Mouse (Mus musculus) neural tube, embryonic 14.5 days (tissue): ENCODE results near the gene Gif. TPM values are rescaled to one million over a fixed set of nuclear protein-coding genes. Genes with fewer than 3 reads are reported as not detected.

ENCODE experiments used
- ATAC-seq: fragments of 200-750 bp; cut with Nextera tagmentation; 2 replicates; pipeline ENCODE4 v1.8.0; 2017; ENCODE audit warnings: low read depth, mild to moderate bottlenecking, moderate TSS enrichment, moderate library complexity
- H3K27ac ChIP-seq: fragments of 300-500 bp; sonication (generic); 2 replicates; pipeline ENCODE4 v1.5.1; 2014; ENCODE audit warnings: low read depth, mild to moderate bottlenecking, control low read depth, low read length, moderate library complexity, mixed read lengths
- H3K27me3 ChIP-seq: fragments of 300-500 bp; sonication (generic); 2 replicates; pipeline ENCODE4 v1.6.1; 2014; ENCODE audit warnings: low read length; ENCODE audit not compliant: control insufficient read depth, insufficient read depth
- H3K36me3 ChIP-seq: fragments of 300-500 bp; sonication (generic); 2 replicates; pipeline ENCODE4 v1.6.1; 2014; ENCODE audit warnings: low read length, mixed read lengths; ENCODE audit not compliant: control insufficient read depth, insufficient read depth
- H3K4me1 ChIP-seq: fragments of 300-500 bp; sonication (generic); 2 replicates; pipeline ENCODE4 v1.6.1; 2014; ENCODE audit warnings: low read length; ENCODE audit not compliant: control insufficient read depth, insufficient read depth
- H3K4me2 ChIP-seq: fragments of 300-500 bp; sonication (generic); 2 replicates; pipeline ENCODE4 v1.6.1; 2014; ENCODE audit warnings: mild to moderate bottlenecking, low read depth, low read length, control low read depth
- H3K4me3 ChIP-seq: fragments of 300-500 bp; sonication (generic); 2 replicates; pipeline ENCODE4 v1.5.1; 2014; ENCODE audit warnings: low read depth, low read length, control low read depth, mixed read lengths
- H3K9ac ChIP-seq: fragments of 300-500 bp; sonication (generic); replicated peaks from 2 replicates; pipeline ENCODE4 v1.6.1; 2014; ENCODE audit warnings: low read depth, mild to moderate bottlenecking, control low read depth, low read length, mixed read lengths
- H3K9me3 ChIP-seq: fragments of 300-500 bp; sonication (generic); 2 replicates; pipeline ENCODE4 v1.6.1; 2016; ENCODE audit warnings: low read length; ENCODE audit not compliant: control insufficient read depth
- WGBS: fragments of 180-500 bp; shearing (Covaris S2); extraction: QIAGEN DNeasy Blood & Tissue Kit; methylation state at CpG from one replicate; pipeline ENCODE4 v1.1.7; 2014; 5-methylcytosine and 5-hydroxymethylcytosine counted together
- polyA plus RNA-seq: library from polyadenylated mRNA; unstranded; fragments of >200 nt; fragmentation: Nextera tagmentation; extraction: Ambion mirVana; gene quantifications from 2 replicates; pipeline ENCODE4 v1.2.1, GENCODE M21; 2014

Gif gene
- polyA plus RNA-seq, 1 experiment from 2014 or later = not detected

DNA sequence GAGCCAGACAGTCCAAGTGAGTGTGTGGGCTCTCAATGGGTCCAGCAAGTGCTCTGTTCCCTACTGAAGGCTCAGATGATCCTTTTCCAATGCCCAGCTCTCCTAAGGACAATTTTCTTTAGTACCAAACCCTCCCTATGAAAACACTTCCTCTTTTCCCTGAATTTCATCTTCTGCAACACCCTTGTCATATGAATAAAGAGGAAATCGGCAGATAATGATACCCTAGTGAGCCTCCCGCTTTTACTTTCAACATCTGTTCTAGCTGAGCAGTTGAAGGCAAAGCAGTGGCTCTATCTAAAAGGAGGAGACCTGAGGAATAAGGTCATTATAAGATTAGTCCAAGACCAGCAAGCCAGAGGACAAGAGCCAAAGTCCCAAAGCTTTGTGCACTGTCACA lies 61.1 kb downstream of the Gif start:
- Histone ChIP-seq H3K9me3 (no peaks in the 10 kb centered on the region), H3K4me1 (no peaks in the 10 kb centered on the region), H3K36me3 (no peaks in the 10 kb centered on the region), H3K27me3 (no peaks in the 10 kb centered on the region), H3K9ac (no peak overlapping the region), H3K27ac (no peak overlapping the region), H3K4me3 (no peak overlapping the region), H3K4me2 (no peak overlapping the region)
- 96% methylated on average over 2 of the region's 2 CpGs for WGBS
- no peak for ATAC-seq

DNA sequence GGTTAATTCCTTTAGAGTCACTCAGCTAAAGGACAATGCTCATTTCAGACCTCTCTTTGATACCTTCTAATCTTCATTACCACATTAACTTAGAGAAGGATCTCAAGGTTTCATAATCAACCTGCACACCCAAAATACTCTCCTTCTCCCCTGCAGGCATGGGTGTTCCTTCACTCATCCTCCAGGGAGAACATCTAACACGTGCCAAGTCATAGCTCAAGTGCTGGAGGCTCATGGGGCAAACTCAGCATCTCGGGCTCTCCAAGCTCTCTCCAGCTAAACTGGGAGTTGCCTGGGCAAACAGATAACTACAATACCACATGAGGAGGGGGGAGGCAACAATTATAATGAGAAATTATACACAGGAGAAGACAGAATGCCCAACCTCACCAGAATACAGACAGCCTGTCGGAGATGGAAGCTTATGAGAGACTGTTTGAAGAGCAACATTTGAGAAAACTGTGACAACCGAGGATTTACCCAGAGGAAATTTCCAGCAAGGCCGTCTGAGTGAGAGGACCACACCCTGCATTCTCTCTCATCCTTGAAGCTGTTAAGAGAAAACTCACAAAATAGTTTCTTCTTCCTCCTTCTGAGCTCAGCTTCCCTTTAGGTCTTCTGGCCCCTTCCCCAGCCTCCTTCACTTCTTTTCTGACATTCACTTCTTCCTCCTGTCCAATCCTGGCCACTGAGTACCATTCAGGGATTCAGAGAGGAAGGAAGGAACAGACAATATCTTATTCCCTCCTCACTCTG lies 62.8 kb downstream of the Gif start:
- no peaks in the 10 kb centered on the region for H3K36me3 ChIP-seq
- ATAC-seq = no peak
- no peak overlapping the region for H3K27ac ChIP-seq
- no peaks in the 10 kb centered on the region for H3K27me3 ChIP-seq
- H3K9me3 ChIP-seq = no peaks in the 10 kb centered on the region
- H3K4me2 ChIP-seq = no peak overlapping the region
- WGBS = 84% methylated on average over 5 of the region's 5 CpGs
- H3K4me1 ChIP-seq = no peaks in the 10 kb centered on the region
- no peak overlapping the region for H3K9ac ChIP-seq
- H3K4me3 ChIP-seq = no peak overlapping the region

GRCm38 (mm10) chr19:11810856-11811255 lies 63.5 kb downstream of the Gif start:
- WGBS = 86% methylated on average over 1 of the region's 1 CpGs
- no peak for ATAC-seq
- Histone ChIP-seq H3K36me3 (no peaks in the 10 kb centered on the region), H3K9me3 (no peaks in the 10 kb centered on the region), H3K4me3 (no peak overlapping the region), H3K4me1 (no peaks in the 10 kb centered on the region), H3K27ac (no peak overlapping the region), H3K4me2 (no peak overlapping the region), H3K9ac (no peak overlapping the region), H3K27me3 (no peaks in the 10 kb centered on the region)

DNA sequence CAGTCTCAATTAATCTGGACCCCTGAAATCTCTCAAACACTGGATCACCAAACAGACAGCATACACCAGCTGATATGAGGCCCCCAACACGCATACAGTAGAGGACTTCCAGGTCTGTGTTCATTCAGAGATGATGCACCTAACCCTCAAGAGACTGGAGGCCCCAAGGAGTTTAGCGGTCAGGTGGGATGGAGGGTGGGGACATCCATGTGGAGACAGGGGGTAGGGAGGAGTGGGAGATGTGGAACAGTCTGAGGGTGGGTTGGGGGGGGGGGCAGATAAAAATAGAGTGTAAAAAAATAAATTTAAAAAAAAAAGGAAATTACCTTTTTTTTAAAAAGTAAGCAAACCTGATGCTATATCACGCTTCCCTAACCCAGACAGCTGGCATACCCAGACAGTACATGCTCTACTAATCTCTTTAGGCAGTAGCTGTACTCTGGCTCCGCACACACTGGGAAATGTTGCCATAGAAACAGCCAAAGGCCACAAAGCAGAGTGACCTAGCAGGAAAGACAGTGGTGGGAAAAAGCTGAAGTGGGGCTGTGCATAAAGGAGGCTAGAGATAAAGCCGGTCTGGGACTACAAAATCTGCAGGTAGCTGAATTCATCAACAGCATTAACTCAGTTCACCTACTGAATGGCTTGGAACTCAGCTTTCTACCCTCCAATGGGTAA lies 64.5 kb downstream of the Gif start:
- 49% methylated on average over 5 of the region's 5 CpGs for WGBS
- no peak overlapping the region for H3K27ac ChIP-seq
- no peaks in the 10 kb centered on the region for H3K36me3 ChIP-seq
- ATAC-seq = peak; percentile 90
- no peaks in the 10 kb centered on the region for H3K9me3 ChIP-seq
- H3K4me3 ChIP-seq = no peak overlapping the region
- no peak overlapping the region for H3K4me2 ChIP-seq
- H3K9ac ChIP-seq = no peak overlapping the region
- H3K27me3 ChIP-seq = 0 out of 2 replicates have a peak, but pooled peaks cover 4% of the 10 kb centered on the region
- no peaks in the 10 kb centered on the region for H3K4me1 ChIP-seq

Other genes starting within 250 kb of the Gif start
- gene Ms4a6b, start 231.0 kb upstream of the Gif start, polyA plus RNA-seq = 0.33 and 3.1 TPM in 2 replicates
- 0.17 TPM in 1 of 2 replicates, not detected in the other for gene Ms4a4d, start 210.8 kb upstream of the Gif start, polyA plus RNA-seq
- 0.90 and 2.2 TPM in 2 replicates for gene Ms4a6d, start 142.7 kb upstream of the Gif start, polyA plus RNA-seq
- gene Ms4a2, start 123.8 kb upstream of the Gif start, polyA plus RNA-seq = 0.15 and 0.40 TPM in 2 replicates
- not detected in 2 replicates for gene Ms4a3, start 106.7 kb upstream of the Gif start, polyA plus RNA-seq
- not detected in 2 replicates for gene Oosp2, start 87.0 kb upstream of the Gif start, polyA plus RNA-seq
- not detected in 2 replicates for gene Oosp1, start 56.4 kb upstream of the Gif start, polyA plus RNA-seq
- not detected in 2 replicates for gene Oosp3, start 50.5 kb upstream of the Gif start, polyA plus RNA-seq
- 50.1 and 54.2 TPM in 2 replicates for gene Mrpl16, start 22.8 kb downstream of the Gif start, polyA plus RNA-seq
- 13.2 and 16.9 TPM in 2 replicates for gene Stx3, start 71.8 kb downstream of the Gif start, polyA plus RNA-seq
- gene Olfr1417, start 91.7 kb downstream of the Gif start, polyA plus RNA-seq = 0.15 TPM in 1 of 2 replicates, not detected in the other
- gene Olfr1418, start 113.5 kb downstream of the Gif start, polyA plus RNA-seq = not detected in 2 replicates
- not detected in 2 replicates for gene Olfr1419, start 127.6 kb downstream of the Gif start, polyA plus RNA-seq
- 0.12 and 0.28 TPM in 2 replicates for gene Olfr1420, start 139.0 kb downstream of the Gif start, polyA plus RNA-seq
- gene Patl1, start 164.8 kb downstream of the Gif start, polyA plus RNA-seq = 18.3 and 20.9 TPM in 2 replicates
- 7.6 and 7.7 TPM in 2 replicates for gene Osbp, start 218.4 kb downstream of the Gif start, polyA plus RNA-seq